Mouse (Mus musculus) ES-E14 (cell line): ENCODE data around the gene Slc7a1.

ENCODE experiments used
- HCFC1 ChIP-seq: IDR thresholded peaks from 2 replicates; pipeline ENCODE4 v1.6.1; 2012; ENCODE audit warnings: low read length, inconsistent platforms, borderline replicate concordance; ENCODE audit not compliant: insufficient read depth
- ZNF384 ChIP-seq: IDR thresholded peaks from 2 replicates; pipeline ENCODE4 v1.6.1; 2012; ENCODE audit warnings: low read depth, low read length, inconsistent platforms

DNA sequence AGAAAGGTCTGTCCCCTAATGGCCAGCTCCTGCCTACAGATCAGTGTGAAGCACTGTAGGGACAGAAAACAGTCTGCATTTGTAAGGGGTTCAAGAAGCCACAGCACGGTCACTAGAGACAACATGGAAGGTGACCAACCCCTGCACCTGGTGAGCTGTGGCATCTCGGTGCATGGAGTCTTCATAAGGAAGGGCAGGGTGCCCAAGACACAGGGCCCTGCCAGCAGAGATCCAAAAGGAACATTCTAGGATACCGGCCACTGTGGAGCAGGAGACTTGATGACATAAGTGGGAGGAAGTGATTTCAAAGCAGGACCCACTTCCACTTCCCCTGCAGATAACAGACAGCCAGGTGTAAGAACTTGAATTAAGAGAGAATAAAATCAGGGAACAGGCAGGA lies 43.9 kb downstream of the Slc7a1 start:
- TF ChIP-seq HCFC1 (no peak), ZNF384 (no peak)
